Mouse (Mus musculus): ENCODE measurements around the gene Efnb3. TPM values are rescaled to one million over a fixed set of nuclear protein-coding genes. Genes with fewer than 3 reads are reported as not detected.

Gene Efnb3
- total RNA-seq, 2 experiments from 2014 or later = 64.1 to 71.6 TPM

DNA sequence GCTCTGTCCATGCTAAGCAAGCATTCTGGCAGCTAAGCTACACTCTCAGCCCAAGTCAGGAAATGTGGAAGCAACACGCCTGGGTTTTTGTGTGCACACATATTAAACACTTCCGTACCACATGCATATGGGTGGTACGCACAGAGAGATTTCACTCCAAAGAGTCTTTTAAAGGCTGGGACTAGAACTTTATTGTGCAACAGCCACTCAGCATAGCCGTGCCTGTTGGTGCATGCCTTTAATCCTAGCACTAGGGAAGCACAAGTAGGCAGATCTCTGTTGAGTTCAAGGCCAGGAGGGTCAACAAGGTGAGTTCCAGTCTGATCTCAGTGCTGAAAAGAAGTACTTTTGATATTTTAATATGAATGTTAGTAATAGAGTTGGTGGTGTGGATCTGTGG lies 36.4 kb downstream of the Efnb3 start:
- DNase-seq (ENCODE audit: low spot score) = no peak
- intact Hi-C loops (cut with DNase I) = no loop called here

GRCm38 (mm10) chr11:69521526-69522149 lies 38.4 kb downstream of the Efnb3 start:
- no peak for DNase-seq (ENCODE audit: low spot score)
- intact Hi-C loops (cut with DNase I) = no loop called here

- intact Hi-C loops (cut with DNase I) = no loop called here
- DNase-seq (ENCODE audit: low spot score) = no peak
These were observed 40.0 kb downstream of the Efnb3 start for GRCm38 (mm10) chr11:69519976-69520375.

DNA sequence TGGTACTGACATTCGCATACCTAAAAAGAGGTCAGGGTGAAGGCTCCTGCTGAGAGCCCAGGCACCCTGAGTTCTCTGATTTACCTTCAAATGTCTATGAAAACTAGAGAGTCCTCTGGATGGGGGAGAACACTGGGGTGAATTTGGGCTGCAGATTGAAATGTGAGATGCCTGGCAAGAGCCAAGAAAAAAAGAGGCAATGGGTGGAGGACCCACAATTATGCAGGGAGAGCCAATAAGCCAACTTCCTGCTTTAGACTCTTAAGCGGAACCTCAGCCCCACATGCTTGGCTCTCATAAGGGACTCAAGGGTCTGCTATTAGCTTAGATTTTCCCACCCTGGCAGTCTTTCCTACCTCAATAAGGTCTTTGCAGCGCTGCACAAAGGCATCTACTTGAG lies 43.3 kb downstream of the Efnb3 start:
- DNase-seq (ENCODE audit: low spot score) = no peak
- intact Hi-C loops (cut with DNase I) = no loop called here

DNA sequence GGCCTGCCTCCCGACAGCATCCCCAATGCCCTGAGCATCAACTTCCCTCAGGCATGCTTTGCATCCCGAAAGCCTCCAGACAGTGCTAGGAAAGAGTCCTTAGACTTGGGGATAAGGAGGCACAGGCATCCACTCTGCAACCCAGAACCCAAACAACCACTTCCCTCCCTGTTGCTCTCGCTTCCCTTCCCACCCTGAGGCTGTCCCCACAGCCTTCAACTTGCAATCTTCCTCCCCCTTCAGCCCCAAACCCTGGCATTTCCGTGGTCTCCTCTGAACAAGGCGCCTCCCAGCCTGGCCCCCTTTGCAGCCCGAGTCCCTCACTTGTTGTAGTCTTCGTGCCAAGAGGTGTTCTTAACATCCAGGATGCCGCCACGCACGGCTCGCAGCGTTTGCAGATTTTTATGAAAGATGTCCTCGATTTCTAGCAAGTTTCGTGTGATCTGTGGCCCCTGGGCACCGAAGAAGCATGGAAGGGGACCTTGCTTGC lies 43.8 kb downstream of the Efnb3 start:
- intact Hi-C loops (cut with DNase I) = no loop called here
- no peak for DNase-seq (ENCODE audit: low spot score)

GRCm38 (mm10) chr11:69513840-69514239 lies 46.2 kb downstream of the Efnb3 start:
- intact Hi-C loops (cut with DNase I) = loop anchor here (1.0 to 2.0 kb wide), 3 partner anchors 82 to 245 kb away; no protein-coding TSS in a partner anchor
- DNase-seq (ENCODE audit: low spot score) = no peak

- intact Hi-C loops (cut with DNase I) = no loop called here
- no peak for DNase-seq (ENCODE audit: low spot score)
These were observed 49.1 kb downstream of the Efnb3 start for GRCm38 (mm10) chr11:69510796-69511496.

Small RNA genes within 50 kb of the gene (microRNA-seq; reads per million reads assigned to microRNA genes)
- gene Gm27493 = not detected

Other genes starting within 250 kb of the Efnb3 start
- gene Cntrob, start 236.4 kb downstream of the Efnb3 start, total RNA-seq (2021) = 1 to 10 TPM; 2.6 to 5.3 TPM
- 10 to 100 TPM; 48.0 to 53.0 TPM for gene Trappc1, start 236.2 kb downstream of the Efnb3 start, total RNA-seq (2021)
- under 1 TPM; 0.22 to 0.29 TPM for gene Kcnab3, start 233.9 kb downstream of the Efnb3 start, total RNA-seq (2021)
- under 1 TPM; 0.16 to 0.17 TPM for gene Rnf227, start 219.7 kb downstream of the Efnb3 start, total RNA-seq (2021)
- 10 to 100 TPM; 26.4 to 27.9 TPM for gene Chd3, start 190.8 kb downstream of the Efnb3 start, total RNA-seq (2021)
- gene Naa38, start 164.7 kb downstream of the Efnb3 start, total RNA-seq (2021) = 10 to 100 TPM; 97.5 to 99.2 TPM
- gene Cyb5d1, start 164.6 kb downstream of the Efnb3 start, total RNA-seq (2021) = 10 to 100 TPM; 26.1 to 29.3 TPM
- 10 to 100 TPM; 22.5 to 23.7 TPM for gene Tmem88, start 162.0 kb downstream of the Efnb3 start, total RNA-seq (2021)
- gene Kdm6b, start 146.5 kb downstream of the Efnb3 start, total RNA-seq (2021) = 10 to 100 TPM; 25.6 to 30.3 TPM
- under 1 TPM; 0.17 to 0.39 TPM for gene Dnah2, start 11.1 kb downstream of the Efnb3 start, total RNA-seq (2021)
- gene Wrap53, start 20.1 kb upstream of the Efnb3 start, total RNA-seq (2021) = 1 to 10 TPM; 4.6 to 6.1 TPM
- gene Trp53, start 20.2 kb upstream of the Efnb3 start, total RNA-seq (2021) = 10 to 100 TPM; 16.9 to 17.9 TPM
- gene Atp1b2, start 45.7 kb upstream of the Efnb3 start, total RNA-seq (2021) = 10 to 100 TPM; 18.0 to 25.8 TPM
- not detected for gene Shbg, start 57.7 kb upstream of the Efnb3 start, total RNA-seq (2021)
- gene Sat2, start 61.8 kb upstream of the Efnb3 start, total RNA-seq (2021) = 1 to 10 TPM; 2.3 to 2.5 TPM
- gene Fxr2, start 72.8 kb upstream of the Efnb3 start, total RNA-seq (2021) = 10 to 100 TPM; 81.8 to 84.9 TPM
- gene Sox15, start 95.1 kb upstream of the Efnb3 start, total RNA-seq (2021) = not detected
- gene Mpdu1, start 102.4 kb upstream of the Efnb3 start, total RNA-seq (2021) = 10 to 100 TPM; 15.2 to 16.5 TPM
- gene Cd68, start 105.9 kb upstream of the Efnb3 start, total RNA-seq (2021) = 1 to 10 TPM; 7.1 to 7.7 TPM
- gene Eif4a1, start 112.2 kb upstream of the Efnb3 start, total RNA-seq (2021) = 100 to 1,000 TPM; 201 to 206 TPM
- gene Senp3, start 121.9 kb upstream of the Efnb3 start, total RNA-seq (2021) = 10 to 100 TPM; 31.7 to 33.5 TPM
- gene Tnfsf13, start 125.6 kb upstream of the Efnb3 start, total RNA-seq (2021) = 1 to 10 TPM; 1.6 to 2.1 TPM
- 10 to 100 TPM; 14.5 to 16.4 TPM for gene Tnfsf12, start 135.6 kb upstream of the Efnb3 start, total RNA-seq (2021)
- gene Tnfsfm13, start 135.9 kb upstream of the Efnb3 start, total RNA-seq (2021) = 1 to 10 TPM; 3.2 to 4.5 TPM
- gene Polr2a, start 198.4 kb upstream of the Efnb3 start, total RNA-seq (2021) = 10 to 100 TPM; 28.6 to 30.4 TPM
- not detected for gene Slc35g3, start 201.8 kb upstream of the Efnb3 start, total RNA-seq (2021)
- gene Zbtb4, start 205.7 kb upstream of the Efnb3 start, total RNA-seq (2021) = 10 to 100 TPM; 33.3 to 39.6 TPM
- gene Chrnb1, start 235.7 kb upstream of the Efnb3 start, total RNA-seq (2021) = 1 to 10 TPM; 4.8 to 5.0 TPM
- gene Fgf11, start 241.7 kb upstream of the Efnb3 start, total RNA-seq (2021) = 1 to 10 TPM; 2.2 to 2.4 TPM
- gene Tmem102, start 245.4 kb upstream of the Efnb3 start, total RNA-seq (2021) = under 1 TPM; 0.26 to 0.45 TPM